Mouse (Mus musculus) olfactory bulb, adult 2 months (tissue): ENCODE data around the gene Mbtps1.

Source experiments
- CTCF ChIP-seq: fragments of 200-500 bp; IDR thresholded peaks from 2 replicates; pipeline ENCODE4 v1.5.1; 2012; ENCODE audit warnings: low read depth, mild to moderate bottlenecking, low read length, moderate library complexity; ENCODE audit not compliant: insufficient read depth
- POLR2A ChIP-seq: fragments of 200-500 bp; IDR thresholded peaks from 2 replicates; pipeline ENCODE4 v1.6.1; 2012; ENCODE audit warnings: mild to moderate bottlenecking, low read depth, low read length, moderate library complexity; ENCODE audit not compliant: insufficient read depth

GRCm38 (mm10) chr8:119466105-119466504, 92.4 kb downstream of the Mbtps1 start:
- TF ChIP-seq CTCF: no peak
- no peak for TF ChIP-seq POLR2A
